Mouse (Mus musculus) liver, postnatal 0 days (tissue): Measurements from ENCODE around the gene Myh4. TPM values are rescaled to one million over a fixed set of nuclear protein-coding genes. Genes with fewer than 3 reads are reported as not detected.

Experiments used
- ATAC-seq: fragments of 200-750 bp; cut with Nextera tagmentation; 2 replicates; pipeline ENCODE4 v1.8.0; 2017; ENCODE audit warnings: mild to moderate bottlenecking, moderate library complexity
- DNase-seq: peaks from one replicate; pipeline ENCODE4 v3.0.0-alpha.2; 2016
- H3K27ac ChIP-seq: fragments of 300-500 bp; sonication (generic); 2 replicates; pipeline ENCODE4 v1.5.1; 2014; ENCODE audit warnings: antibody characterized with exemption, moderate library complexity, mild to moderate bottlenecking, low read depth
- H3K27me3 ChIP-seq: fragments of 300-500 bp; sonication (generic); 2 replicates; pipeline ENCODE4 v1.6.1; 2014; ENCODE audit warnings: low read length, control low read depth, mixed read lengths; ENCODE audit not compliant: insufficient read depth
- H3K36me3 ChIP-seq: fragments of 300-500 bp; sonication (generic); replicated peaks from 2 replicates; pipeline ENCODE4 v1.6.1; 2014; ENCODE audit warnings: mild to moderate bottlenecking, control low read depth, low read length, moderate library complexity, mixed read lengths; ENCODE audit not compliant: insufficient read depth
- H3K4me1 ChIP-seq: fragments of 300-500 bp; sonication (generic); 2 replicates; pipeline ENCODE4 v1.6.1; 2014; ENCODE audit warnings: antibody characterized with exemption, mild to moderate bottlenecking, control low read depth; ENCODE audit not compliant: insufficient read depth
- H3K4me2 ChIP-seq: fragments of 300-500 bp; sonication (generic); 2 replicates; pipeline ENCODE4 v1.6.1; 2014; ENCODE audit warnings: low read depth, mild to moderate bottlenecking, low read length, moderate library complexity, mixed read lengths
- H3K4me3 ChIP-seq: fragments of 300-500 bp; sonication (generic); 2 replicates; pipeline ENCODE4 v1.5.1; 2014; ENCODE audit warnings: low read depth, low read length
- H3K9ac ChIP-seq: fragments of 300-500 bp; sonication (generic); replicated peaks from 2 replicates; pipeline ENCODE4 v1.6.1; 2014; ENCODE audit warnings: mild to moderate bottlenecking, moderate library complexity
- H3K9me3 ChIP-seq: fragments of 300-500 bp; sonication (generic); 2 replicates; pipeline ENCODE4 v1.6.1; 2016; ENCODE audit warnings: mild to moderate bottlenecking, control low read depth, low read length, mixed read lengths
- CTCF ChIP-seq: sonication (generic); IDR thresholded peaks from 2 replicates; pipeline ENCODE4 v1.5.1; 2016; ENCODE audit warnings: antibody characterized with exemption, low read depth
- EP300 ChIP-seq: IDR thresholded peaks from 2 replicates; pipeline ENCODE4 v1.6.1; 2016; ENCODE audit warnings: antibody characterized with exemption, low read depth, mild to moderate bottlenecking
- WGBS: fragments of 180-500 bp; shearing (Covaris S2); extraction: QIAGEN DNeasy Blood & Tissue Kit; methylation state at CpG from one replicate; pipeline ENCODE4 v1.1.7; 2014; ENCODE audit not compliant: insufficient replicate concordance; 5-methylcytosine and 5-hydroxymethylcytosine counted together
- polyA plus RNA-seq: library from polyadenylated mRNA; unstranded; fragments of >200 nt; fragmentation: Nextera tagmentation; extraction: Ambion mirVana; gene quantifications from 2 replicates; pipeline ENCODE4 v1.2.1, GENCODE M21; 2015

Gene Myh4
- polyA plus RNA-seq, 1 experiment from 2014 or later = not detected

DNA sequence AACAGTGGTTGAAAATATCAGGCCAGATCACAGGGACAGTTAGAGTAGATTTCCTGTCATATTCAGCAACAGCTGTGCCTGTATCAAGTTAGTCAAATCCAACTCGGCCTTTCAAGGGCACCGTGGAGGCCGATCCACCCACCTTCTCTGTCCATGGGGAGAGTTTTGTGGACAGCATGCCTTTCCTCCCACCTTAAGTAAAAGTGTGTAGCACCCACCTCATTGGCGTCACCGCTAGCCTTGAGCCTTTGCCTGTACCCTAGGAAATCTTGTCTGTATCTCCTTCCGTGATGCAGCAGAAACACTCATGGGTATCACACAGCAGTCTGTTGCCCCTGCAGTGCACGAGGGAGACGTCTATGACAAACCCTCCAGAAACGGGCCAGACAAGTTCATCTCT, 1.0 kb upstream of the Myh4 start:
- no peaks in the 10 kb centered on the region for H3K4me1 ChIP-seq
- 76% methylated on average over 9 of the region's 9 CpGs for WGBS
- ATAC-seq = no peak
- 0 out of 2 replicates have a peak, but pooled peaks cover 4% of the 10 kb centered on the region for H3K27me3 ChIP-seq
- DNase-seq = no peak
- H3K9ac ChIP-seq = no peak overlapping the region
- no peak overlapping the region for H3K4me2 ChIP-seq
- no peaks in the 10 kb centered on the region for H3K36me3 ChIP-seq
- no peak overlapping the region for H3K27ac ChIP-seq
- TF ChIP-seq EP300 (no peak), CTCF (no peak)
- H3K4me3 ChIP-seq = no peak overlapping the region
- no peaks in the 10 kb centered on the region for H3K9me3 ChIP-seq

- no peaks in the 10 kb centered on the region for H3K4me1 ChIP-seq
- H3K9ac ChIP-seq = no peak overlapping the region
- H3K4me3 ChIP-seq = no peak overlapping the region
- WGBS = 87% methylated on average over 6 of the region's 6 CpGs
- no peak for ATAC-seq
- H3K4me2 ChIP-seq = no peak overlapping the region
- TF ChIP-seq CTCF (no peak), EP300 (no peak)
- no peaks in the 10 kb centered on the region for H3K36me3 ChIP-seq
- H3K27me3 ChIP-seq = no peaks in the 10 kb centered on the region
- no peak for DNase-seq
- no peak overlapping the region for H3K27ac ChIP-seq
- no peaks in the 10 kb centered on the region for H3K9me3 ChIP-seq
Observed at GRCm38 (mm10) chr11:67241051-67241450, 3.2 kb downstream of the Myh4 start.

GRCm38 (mm10) chr11:67253691-67254090, 15.9 kb downstream of the Myh4 start:
- ATAC-seq = no peak
- no peak for DNase-seq
- no peak overlapping the region for H3K9ac ChIP-seq
- TF ChIP-seq CTCF (no peak), EP300 (no peak)
- H3K27me3 ChIP-seq = no peaks in the 10 kb centered on the region
- no peak overlapping the region for H3K4me2 ChIP-seq
- 79% methylated on average over 4 of the region's 4 CpGs for WGBS
- H3K4me3 ChIP-seq = no peak overlapping the region
- H3K4me1 ChIP-seq = no peaks in the 10 kb centered on the region
- no peaks in the 10 kb centered on the region for H3K36me3 ChIP-seq
- no peak overlapping the region for H3K27ac ChIP-seq
- no peaks in the 10 kb centered on the region for H3K9me3 ChIP-seq

DNA sequence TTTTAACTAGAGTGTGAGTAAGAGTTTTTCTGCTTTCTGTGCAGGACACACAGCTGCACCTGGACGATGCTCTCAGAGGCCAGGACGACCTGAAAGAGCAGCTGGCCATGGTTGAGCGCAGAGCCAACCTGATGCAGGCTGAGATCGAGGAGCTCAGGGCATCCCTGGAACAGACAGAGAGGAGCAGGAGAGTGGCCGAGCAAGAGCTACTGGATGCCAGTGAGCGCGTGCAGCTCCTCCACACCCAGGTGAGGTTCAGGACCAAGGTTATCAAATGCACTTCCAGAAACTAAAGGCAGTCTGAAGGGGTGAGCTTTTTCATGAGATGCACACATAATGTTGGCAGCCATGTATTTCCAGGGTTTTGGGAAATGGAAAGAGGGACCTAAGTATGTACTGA, 19.2 kb downstream of the Myh4 start:
- Histone ChIP-seq H3K27me3 (no peaks in the 10 kb centered on the region), H3K27ac (no peak overlapping the region), H3K9me3 (no peaks in the 10 kb centered on the region), H3K9ac (no peak overlapping the region), H3K4me3 (no peak overlapping the region), H3K4me1 (no peaks in the 10 kb centered on the region), H3K36me3 (no peaks in the 10 kb centered on the region), H3K4me2 (no peak overlapping the region)
- no peak for ATAC-seq
- no peak for DNase-seq
- TF ChIP-seq EP300 (no peak), CTCF (no peak)
- 73% methylated on average over 7 of the region's 7 CpGs for WGBS

GRCm38 (mm10) chr11:67260956-67261355, 23.1 kb downstream of the Myh4 start:
- DNase-seq (no peak), ATAC-seq (no peak)
- TF ChIP-seq EP300 (no peak), CTCF (no peak)
- Histone ChIP-seq H3K27me3 (no peaks in the 10 kb centered on the region), H3K4me1 (no peaks in the 10 kb centered on the region), H3K4me2 (no peak overlapping the region), H3K27ac (no peak overlapping the region), H3K36me3 (no peaks in the 10 kb centered on the region), H3K9me3 (no peaks in the 10 kb centered on the region), H3K9ac (no peak overlapping the region), H3K4me3 (no peak overlapping the region)
- 67% methylated on average over 6 of the region's 6 CpGs for WGBS

- Histone ChIP-seq H3K27me3 (no peaks in the 10 kb centered on the region), H3K9me3 (no peaks in the 10 kb centered on the region), H3K4me2 (no peak within 1 kb of the TSS), H3K27ac (no peak within 1 kb of the TSS), H3K36me3 (no peaks in the 10 kb centered on the region), H3K4me3 (no peak within 1 kb of the TSS), H3K9ac (no peak within 1 kb of the TSS), H3K4me1 (no peaks in the 10 kb centered on the region)
- no peak for ATAC-seq
- no peak for DNase-seq
- no peak for TF ChIP-seq EP300
- TF ChIP-seq CTCF = no peak
- 76% methylated on average over 10 of the region's 10 CpGs for WGBS
Observed at GRCm38 (mm10) chr11:67276601-67277174, 38.9 kb downstream of the Myh4 start, which contains the start of gene Myh8. TSS of gene Myh8 (plus strand) at chr11:67277124.

- Histone ChIP-seq H3K9ac (no peak overlapping the region), H3K4me2 (no peak overlapping the region), H3K27me3 (no peaks in the 10 kb centered on the region), H3K9me3 (peaks cover 12% of the 10 kb centered on the region; the same call in 1 of the 2 replicates), H3K36me3 (no peaks in the 10 kb centered on the region), H3K27ac (no peak overlapping the region), H3K4me3 (no peak overlapping the region), H3K4me1 (no peaks in the 10 kb centered on the region)
- ATAC-seq = no peak
- TF ChIP-seq CTCF = no peak
- TF ChIP-seq EP300 = no peak
- WGBS = 57% methylated on average over 1 of the region's 1 CpGs
- no peak for DNase-seq
Observed at GRCm38 (mm10) chr11:67293440-67293839, 55.6 kb downstream of the Myh4 start.

Other genes with a start within 250 kb of the Myh4 start
- 4.2 and 4.9 TPM in 2 replicates for gene Tmem220, start 212.9 kb upstream of the Myh4 start, polyA plus RNA-seq
- gene Adprm, start 185.4 kb upstream of the Myh4 start, polyA plus RNA-seq = 15.0 and 15.4 TPM in 2 replicates
- gene Sco1, start 185.4 kb upstream of the Myh4 start, polyA plus RNA-seq = 7.4 and 7.7 TPM in 2 replicates
- 0.06 and 0.75 TPM in 2 replicates for gene Myh3, start 159.7 kb upstream of the Myh4 start, polyA plus RNA-seq
- gene Myh2, start 67.0 kb upstream of the Myh4 start, polyA plus RNA-seq = 0.19 TPM in 1 of 2 replicates, not detected in the other
- 0.08 and 2.1 TPM in 2 replicates for gene Myh1, start 38.0 kb upstream of the Myh4 start, polyA plus RNA-seq
- 1.1 and 17.2 TPM in 2 replicates for gene Myh8, start 39.1 kb downstream of the Myh4 start, polyA plus RNA-seq
- not detected in 2 replicates for gene Myh13, start 83.6 kb downstream of the Myh4 start, polyA plus RNA-seq
- 2.4 and 2.7 TPM in 2 replicates for gene Gas7, start 217.4 kb downstream of the Myh4 start, polyA plus RNA-seq